Mouse (Mus musculus) hindbrain, embryonic 10.5 days (tissue): ENCODE measurements at regions not wholly inside any gene's neighbourhood (a gene's known extent, or its start where the extent isn't known, plus 50 kb on each side); places are given as distances from the start of the nearest gene placed in this dataset.

Experiments used
- DNase-seq: peaks from one replicate; pipeline ENCODE4 v3.0.0-alpha.2; 2017; ENCODE audit warnings: low spot score
- H3K27ac ChIP-seq: fragments of 300-500 bp; sonication (generic); 2 replicates; pipeline ENCODE4 v1.5.1; 2016; ENCODE audit warnings: mild to moderate bottlenecking, moderate library complexity
- H3K27me3 ChIP-seq: fragments of 300-500 bp; sonication (generic); 2 replicates; pipeline ENCODE4 v1.6.1; 2016; ENCODE audit warnings: mild to moderate bottlenecking; ENCODE audit not compliant: poor library complexity, insufficient read depth, severe bottlenecking
- H3K36me3 ChIP-seq: fragments of 300-500 bp; sonication (generic); 2 replicates; pipeline ENCODE4 v1.6.1; 2016; ENCODE audit warnings: mild to moderate bottlenecking, moderate library complexity
- H3K4me1 ChIP-seq: fragments of 300-500 bp; sonication (generic); replicated peaks from 2 replicates; pipeline ENCODE4 v1.6.1; 2016; ENCODE audit warnings: mild to moderate bottlenecking
- H3K4me3 ChIP-seq: fragments of 300-500 bp; sonication (generic); 2 replicates; pipeline ENCODE4 v1.5.1; 2016; ENCODE audit warnings: mild to moderate bottlenecking, moderate library complexity
- H3K9me3 ChIP-seq: fragments of 300-500 bp; sonication (generic); 2 replicates; pipeline ENCODE4 v1.6.1; 2016; ENCODE audit warnings: mild to moderate bottlenecking, moderate library complexity
- WGBS: fragments of 180-500 bp; shearing (Covaris S2); methylation state at CpG from one replicate; pipeline ENCODE4 v1.1.7; 2016; 5-methylcytosine and 5-hydroxymethylcytosine counted together

- Histone ChIP-seq H3K27me3 (no peaks in the 10 kb centered on the region), H3K9me3 (no peaks in the 10 kb centered on the region), H3K27ac (no peak overlapping the region), H3K36me3 (no peaks in the 10 kb centered on the region), H3K4me1 (no peaks in the 10 kb centered on the region; the same call in 1 of the 2 replicates), H3K4me3 (no peak overlapping the region)
- 94% methylated on average over 1 of the region's 1 CpGs for WGBS
- DNase-seq: no peak
Measured at GRCm38 (mm10) chr13:71342921-71343320, 501.3 kb upstream of the Adamts16 start.

DNA sequence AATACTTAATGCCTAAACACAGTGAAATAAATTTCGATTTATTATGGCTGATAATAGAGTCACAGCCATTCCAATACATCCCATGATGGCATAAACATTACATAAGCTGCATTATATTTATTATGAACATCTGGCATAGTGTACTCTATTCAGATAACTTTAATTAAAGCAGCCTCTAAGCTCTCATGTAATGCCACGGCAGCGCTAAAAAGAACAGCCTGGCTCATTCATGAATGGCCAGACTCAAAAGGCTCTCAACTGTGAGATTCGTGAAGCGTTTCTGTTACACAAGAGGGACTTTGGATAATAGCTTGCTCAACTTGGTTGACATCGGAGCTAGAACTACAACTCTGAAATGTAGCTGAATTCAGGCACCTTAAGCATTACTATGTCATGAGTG is 497.1 kb upstream of the Adamts16 start:
- Histone ChIP-seq H3K27ac (no peak overlapping the region), H3K4me1 (no peaks in the 10 kb centered on the region; the same call in 1 of the 2 replicates), H3K9me3 (no peaks in the 10 kb centered on the region), H3K4me3 (no peak overlapping the region), H3K27me3 (no peaks in the 10 kb centered on the region), H3K36me3 (no peaks in the 10 kb centered on the region)
- WGBS: 50% methylated on average over 6 of the region's 6 CpGs
- DNase-seq: no peak

DNA sequence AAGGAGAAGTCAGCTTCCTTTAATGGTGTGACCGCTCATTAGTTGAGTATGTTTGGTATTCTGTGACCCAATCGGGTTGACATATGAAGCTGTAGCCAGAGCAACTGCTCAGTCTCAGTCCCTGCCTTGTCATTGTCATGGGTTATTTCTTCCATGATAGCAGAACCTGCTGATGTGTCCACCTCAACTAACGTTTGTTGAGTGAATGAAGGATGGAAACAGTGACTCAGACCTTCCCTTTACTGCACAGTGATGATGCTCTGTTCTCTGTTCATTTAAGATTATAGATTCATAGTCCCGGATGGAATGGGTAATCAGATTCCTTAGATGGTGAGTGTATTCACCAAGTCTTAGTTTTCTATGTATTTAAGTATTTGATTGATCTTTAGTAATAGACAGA is 493.3 kb upstream of the Adamts16 start:
- H3K9me3 ChIP-seq: no peaks in the 10 kb centered on the region
- H3K4me1 ChIP-seq: no peaks in the 10 kb centered on the region; the same call in 1 of the 2 replicates
- no peak for DNase-seq
- no peak overlapping the region for H3K4me3 ChIP-seq
- no peaks in the 10 kb centered on the region for H3K27me3 ChIP-seq
- no peaks in the 10 kb centered on the region for H3K36me3 ChIP-seq
- WGBS: 88% methylated on average over 4 of the region's 4 CpGs
- H3K27ac ChIP-seq: no peak overlapping the region

GRCm38 (mm10) chr13:71333146-71333545 is 491.5 kb upstream of the Adamts16 start:
- no peak overlapping the region for H3K4me3 ChIP-seq
- H3K27ac ChIP-seq: no peak overlapping the region
- 92% methylated on average over 4 of the region's 4 CpGs for WGBS
- no peaks in the 10 kb centered on the region for H3K36me3 ChIP-seq
- DNase-seq: no peak
- no peaks in the 10 kb centered on the region for H3K27me3 ChIP-seq
- no peaks in the 10 kb centered on the region; the same call in 1 of the 2 replicates for H3K4me1 ChIP-seq
- no peaks in the 10 kb centered on the region for H3K9me3 ChIP-seq

DNA sequence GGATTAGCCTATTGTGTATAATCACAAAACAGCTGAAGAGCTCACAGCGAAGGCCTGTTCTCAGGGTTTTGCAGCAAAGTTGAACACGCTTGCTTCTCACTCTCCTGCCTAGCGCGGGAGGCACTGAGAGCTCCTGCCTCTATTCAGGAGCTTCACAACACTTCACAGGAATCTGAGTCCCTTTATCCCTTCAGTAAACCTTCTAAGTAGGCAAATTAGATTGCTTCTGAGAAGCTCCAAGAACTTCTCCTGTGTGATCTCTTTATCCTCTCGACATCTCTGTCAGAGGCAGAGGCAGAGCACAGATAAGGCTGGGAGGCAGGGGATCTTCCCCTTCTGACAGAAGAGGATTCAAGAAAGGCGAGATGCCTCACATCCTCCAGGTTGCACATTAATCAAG is 488.7 kb upstream of the Adamts16 start:
- no peak for DNase-seq
- no peak overlapping the region for H3K27ac ChIP-seq

GRCm38 (mm10) chr13:71327802-71328753 is 486.5 kb upstream of the Adamts16 start:
- Histone ChIP-seq H3K9me3 (no peaks in the 10 kb centered on the region), H3K4me3 (no peak overlapping the region), H3K36me3 (no peaks in the 10 kb centered on the region), H3K27ac (no peak overlapping the region), H3K27me3 (no peaks in the 10 kb centered on the region), H3K4me1 (no peaks in the 10 kb centered on the region; the same call in 1 of the 2 replicates)
- WGBS: 86% methylated on average over 4 of the region's 4 CpGs
- no peak for DNase-seq

More for the DNA sequence above, 488.7 kb upstream of the Adamts16 start:
- H3K4me3 ChIP-seq: no peak overlapping the region
- H3K4me1 ChIP-seq: no peaks in the 10 kb centered on the region; the same call in 1 of the 2 replicates
- H3K27me3 ChIP-seq: no peaks in the 10 kb centered on the region
- 33% methylated on average over 6 of the region's 6 CpGs for WGBS
- no peaks in the 10 kb centered on the region for H3K9me3 ChIP-seq
- H3K36me3 ChIP-seq: no peaks in the 10 kb centered on the region

DNA sequence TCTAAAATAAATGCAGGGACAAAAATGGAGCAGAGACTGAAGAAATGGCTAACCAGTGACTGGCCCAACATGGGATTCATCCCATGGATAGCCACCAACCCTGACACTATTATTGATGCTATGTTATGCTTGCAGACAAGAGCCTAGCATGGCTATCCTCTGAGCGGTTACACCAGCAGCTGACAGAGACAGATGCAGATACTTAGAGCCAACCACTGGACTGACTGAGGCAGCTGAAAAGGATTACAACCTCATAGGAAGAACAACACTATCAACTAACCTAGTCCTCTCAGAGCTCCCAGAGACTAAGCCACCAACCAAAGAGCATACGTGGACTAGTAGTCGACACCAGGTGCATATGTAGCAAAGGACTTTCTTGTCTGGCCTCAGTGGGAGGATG is 478.9 kb upstream of the Adamts16 start:
- DNase-seq: no peak
- H3K4me1 ChIP-seq: no peaks in the 10 kb centered on the region
- no peaks in the 10 kb centered on the region for H3K36me3 ChIP-seq
- H3K9me3 ChIP-seq: no peaks in the 10 kb centered on the region
- H3K4me3 ChIP-seq: no peak overlapping the region
- no peaks in the 10 kb centered on the region for H3K27me3 ChIP-seq
- WGBS: 84% methylated on average over 3 of the region's 3 CpGs
- H3K27ac ChIP-seq: no peak overlapping the region

DNA sequence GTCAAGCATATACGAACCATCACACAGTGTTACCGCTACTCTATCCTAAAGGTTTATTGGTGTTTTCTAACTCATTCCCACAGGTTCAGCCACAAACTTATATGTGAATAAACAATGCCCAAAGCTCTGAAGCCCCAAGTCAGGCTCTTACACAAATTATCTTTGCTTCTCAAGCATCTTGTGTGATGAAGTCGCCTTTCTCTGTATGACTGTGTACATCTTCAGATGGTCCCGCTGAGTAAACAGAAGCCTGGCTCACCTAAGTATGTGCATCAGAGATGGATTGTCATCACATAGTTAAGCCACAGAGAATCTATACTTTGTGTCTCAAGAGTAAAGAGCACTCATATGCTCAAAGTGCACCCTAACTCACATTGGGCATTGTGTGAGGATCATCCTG is 462.3 kb upstream of the Adamts16 start:
- Histone ChIP-seq H3K27ac (no peak overlapping the region), H3K4me1 (no peaks in the 10 kb centered on the region), H3K36me3 (no peaks in the 10 kb centered on the region), H3K4me3 (no peak overlapping the region), H3K27me3 (no peaks in the 10 kb centered on the region), H3K9me3 (no peaks in the 10 kb centered on the region)
- WGBS: 96% methylated on average over 4 of the region's 4 CpGs
- DNase-seq: no peak

GRCm38 (mm10) chr13:71275991-71276390 is 434.4 kb upstream of the Adamts16 start:
- no peak for DNase-seq
- H3K36me3 ChIP-seq: no peaks in the 10 kb centered on the region
- WGBS: 93% methylated on average over 2 of the region's 2 CpGs

GRCm38 (mm10) chr13:71274139-71274538 is 432.5 kb upstream of the Adamts16 start:
- DNase-seq: no peak
- no peaks in the 10 kb centered on the region for H3K9me3 ChIP-seq
- H3K27me3 ChIP-seq: no peaks in the 10 kb centered on the region
- H3K4me3 ChIP-seq: no peak overlapping the region
- H3K4me1 ChIP-seq: no peaks in the 10 kb centered on the region
- no peak overlapping the region for H3K27ac ChIP-seq
- WGBS: 72% methylated on average over 3 of the region's 3 CpGs
- H3K36me3 ChIP-seq: no peaks in the 10 kb centered on the region

More at GRCm38 (mm10) chr13:71275991-71276390, 434.4 kb upstream of the Adamts16 start:
- no peaks in the 10 kb centered on the region for H3K4me1 ChIP-seq
- H3K27me3 ChIP-seq: no peaks in the 10 kb centered on the region
- no peak overlapping the region for H3K4me3 ChIP-seq
- no peaks in the 10 kb centered on the region for H3K9me3 ChIP-seq
- no peak overlapping the region for H3K27ac ChIP-seq

DNA sequence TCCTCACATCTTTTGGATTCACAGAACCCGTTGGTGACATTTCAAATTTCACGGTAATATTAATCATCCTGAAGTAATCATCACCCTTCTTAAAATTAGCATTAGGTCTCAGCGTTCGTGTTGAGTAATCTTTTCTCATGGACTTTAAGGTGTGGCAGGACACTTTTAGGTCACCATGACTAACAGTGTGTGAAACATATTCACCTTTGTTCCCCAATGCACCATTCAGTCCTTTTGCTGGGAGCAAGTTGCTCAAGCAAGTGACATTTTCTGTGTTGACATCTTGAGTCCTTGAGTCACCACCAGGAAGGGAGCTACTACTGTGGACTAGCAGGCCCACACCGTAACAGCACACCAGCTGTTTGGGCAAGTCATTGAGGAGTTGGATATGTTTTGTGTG is 431.9 kb upstream of the Adamts16 start:
- 88% methylated on average over 5 of the region's 5 CpGs for WGBS
- no peaks in the 10 kb centered on the region for H3K9me3 ChIP-seq
- H3K36me3 ChIP-seq: no peaks in the 10 kb centered on the region
- no peak overlapping the region for H3K27ac ChIP-seq
- no peak for DNase-seq
- no peak overlapping the region for H3K4me3 ChIP-seq
- no peaks in the 10 kb centered on the region for H3K4me1 ChIP-seq
- no peaks in the 10 kb centered on the region for H3K27me3 ChIP-seq

- Histone ChIP-seq H3K4me3 (no peak overlapping the region), H3K27ac (no peak overlapping the region), H3K36me3 (no peaks in the 10 kb centered on the region), H3K27me3 (no peaks in the 10 kb centered on the region), H3K9me3 (no peaks in the 10 kb centered on the region), H3K4me1 (no peaks in the 10 kb centered on the region)
- 78% methylated on average over 1 of the region's 1 CpGs for WGBS
- no peak for DNase-seq
Measured at GRCm38 (mm10) chr13:71273067-71273466, 431.5 kb upstream of the Adamts16 start.

DNA sequence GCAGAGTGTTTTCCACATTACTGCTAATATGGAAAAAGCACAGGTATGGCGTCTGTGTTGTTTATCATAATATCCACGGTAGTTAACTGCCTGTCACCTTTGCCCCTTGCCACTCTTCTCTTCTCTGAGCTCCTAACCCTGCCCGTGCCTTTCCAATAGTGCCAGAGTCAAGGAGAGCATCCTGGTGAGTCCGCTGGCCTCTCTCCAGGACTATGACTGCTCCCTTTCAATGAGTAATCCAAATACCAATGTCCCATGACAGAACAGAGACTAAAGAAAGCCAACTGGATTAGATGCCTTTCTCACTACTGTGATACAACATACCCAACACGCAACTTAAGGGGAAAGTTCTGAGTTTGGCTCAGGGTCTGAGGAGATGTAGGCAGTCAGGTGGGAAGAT is 430.8 kb upstream of the Adamts16 start:
- Histone ChIP-seq H3K27ac (no peak overlapping the region), H3K36me3 (no peaks in the 10 kb centered on the region), H3K4me1 (no peaks in the 10 kb centered on the region), H3K27me3 (no peaks in the 10 kb centered on the region), H3K4me3 (no peak overlapping the region), H3K9me3 (no peaks in the 10 kb centered on the region)
- DNase-seq: no peak
- WGBS: 76% methylated on average over 5 of the region's 5 CpGs
